Mouse (Mus musculus) R1 (cell line): Measurements from ENCODE around the gene Gna11.

Experiments
- DNase-seq: peaks from one replicate; pipeline ENCODE4 v3.0.0-alpha.2; 2018; ENCODE audit warnings: low read depth, low spot score

Gna11 gene

DNA sequence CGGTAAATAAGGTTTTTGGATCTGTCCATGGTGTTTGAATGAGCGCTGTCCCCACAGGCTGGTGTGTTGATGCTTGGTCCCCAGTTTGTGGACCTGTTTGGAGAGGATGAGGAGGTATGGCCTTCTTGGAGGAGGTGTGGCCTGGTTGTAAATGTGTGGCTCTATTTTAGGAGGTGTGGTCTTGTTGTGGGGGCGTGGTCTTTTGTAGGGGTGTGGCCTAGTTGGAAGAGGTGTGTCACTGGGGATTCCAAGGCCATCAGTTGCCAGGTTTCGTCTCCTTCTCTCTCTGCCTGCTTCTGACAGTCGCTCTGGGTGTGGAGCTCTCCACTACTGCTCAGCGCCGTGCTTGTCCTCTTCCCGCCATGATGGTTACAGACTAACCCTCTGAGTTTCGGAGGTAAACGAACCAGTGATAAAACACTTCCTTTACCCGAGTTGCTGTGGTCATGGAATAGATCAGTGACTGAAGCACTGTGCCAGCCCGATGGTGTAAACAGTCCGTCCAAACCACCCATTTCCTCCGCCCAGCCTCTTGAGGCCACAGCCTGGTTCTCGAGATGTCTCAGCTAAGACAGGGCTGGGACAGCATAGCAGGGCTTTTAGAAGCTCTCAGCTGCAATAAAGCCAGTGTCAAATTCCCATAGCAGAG, 39.9 kb downstream of the Gna11 start:
- DNase-seq: peak; percentile 94

DNA sequence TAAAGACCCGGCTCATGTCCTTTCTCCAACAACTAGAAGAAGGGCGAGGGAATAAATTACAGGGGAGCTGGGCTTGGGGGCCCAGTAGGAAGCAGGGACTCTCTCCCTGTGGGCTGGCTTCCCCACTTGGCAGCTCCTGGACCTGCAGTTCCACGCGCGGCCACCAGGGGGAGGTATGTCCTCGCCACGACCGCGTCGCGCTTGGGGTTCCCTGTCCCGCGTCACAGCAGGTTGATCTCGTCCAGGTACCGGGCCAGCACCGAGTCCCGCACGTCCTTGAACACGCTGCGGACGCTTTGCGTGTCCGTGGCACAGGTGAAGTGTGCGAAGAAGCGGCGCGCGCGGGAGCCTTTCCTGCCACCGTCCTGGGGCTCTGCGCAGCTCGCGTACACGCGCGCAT, 42.3 kb downstream of the Gna11 start:
- DNase-seq: peak; percentile 77

DNA sequence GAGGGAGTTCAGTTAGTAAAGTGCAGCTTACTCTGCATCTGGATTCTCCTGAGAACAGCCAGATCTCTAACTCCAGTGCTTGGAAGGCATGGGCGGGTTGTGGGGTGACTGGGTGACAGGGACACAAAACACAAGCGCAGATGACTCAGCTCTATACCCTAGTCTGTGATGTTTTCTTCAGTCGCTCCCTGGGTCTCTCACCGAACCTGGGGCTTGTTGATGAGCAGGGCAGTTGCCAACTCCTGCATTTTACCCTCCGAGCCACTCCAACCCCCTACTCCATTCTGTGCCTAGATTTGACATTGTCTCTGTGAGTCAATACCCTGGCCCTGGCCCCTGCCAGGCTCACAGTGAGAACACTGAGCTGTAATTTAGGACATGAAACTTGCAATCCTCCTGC, 43.1 kb downstream of the Gna11 start:
- DNase-seq: no peak

DNA sequence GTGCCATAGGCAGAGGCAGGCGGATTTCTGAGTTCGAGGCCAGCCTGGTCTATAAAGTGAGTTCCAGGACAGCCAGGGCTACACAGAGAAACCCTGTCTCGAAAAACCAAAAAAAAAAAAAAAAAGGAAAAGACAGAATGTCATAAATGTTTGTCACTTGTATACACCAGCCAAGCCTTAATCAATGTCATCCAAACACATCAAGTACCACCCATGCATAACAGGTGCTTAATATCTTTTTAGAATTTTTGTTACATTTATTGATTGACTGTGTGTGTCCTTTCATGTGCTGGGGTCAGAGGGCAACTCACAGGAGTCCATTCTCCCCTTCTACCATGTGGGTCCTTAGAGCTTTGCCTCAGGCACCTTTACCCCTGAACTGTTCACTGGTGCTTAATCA, 45.0 kb downstream of the Gna11 start, which contains the start of gene S1pr4:
Gene S1pr4, minus strand, starts transcription at position 101 of the 400 bp plus-strand sequence.
- no peak for DNase-seq

DNA sequence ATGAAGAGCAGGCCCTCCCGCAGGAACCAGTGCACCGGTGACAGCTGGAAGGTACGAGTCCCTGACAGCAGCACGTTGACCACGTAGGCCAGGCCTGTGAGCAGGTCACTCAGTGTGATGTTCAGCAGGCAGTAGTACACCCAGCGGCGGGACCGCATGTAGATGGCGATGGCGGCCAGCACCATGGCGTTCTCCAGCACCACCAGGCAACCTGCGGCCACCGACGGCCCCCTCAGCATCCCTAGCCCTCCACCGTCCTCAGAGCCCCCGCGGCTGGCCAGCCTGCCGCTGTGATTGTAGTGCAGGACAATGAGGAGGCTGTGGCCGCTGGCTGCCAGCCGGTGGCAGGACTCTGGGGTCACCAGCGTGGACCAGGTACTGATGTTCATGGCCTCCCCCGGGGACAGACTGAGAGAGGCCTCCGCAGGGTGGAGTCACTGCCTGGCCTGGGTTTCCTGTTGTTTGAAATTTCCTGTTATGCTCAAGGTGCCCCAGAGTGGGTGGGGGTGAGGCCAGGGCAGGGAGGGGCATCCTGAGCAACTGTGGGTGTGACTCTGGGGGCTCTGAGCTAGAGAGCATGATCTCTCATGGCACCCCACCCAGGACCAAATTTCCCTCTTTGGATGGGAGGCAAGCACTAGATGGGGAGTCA, 45.6 kb downstream of the Gna11 start:
- DNase-seq: no peak

DNA sequence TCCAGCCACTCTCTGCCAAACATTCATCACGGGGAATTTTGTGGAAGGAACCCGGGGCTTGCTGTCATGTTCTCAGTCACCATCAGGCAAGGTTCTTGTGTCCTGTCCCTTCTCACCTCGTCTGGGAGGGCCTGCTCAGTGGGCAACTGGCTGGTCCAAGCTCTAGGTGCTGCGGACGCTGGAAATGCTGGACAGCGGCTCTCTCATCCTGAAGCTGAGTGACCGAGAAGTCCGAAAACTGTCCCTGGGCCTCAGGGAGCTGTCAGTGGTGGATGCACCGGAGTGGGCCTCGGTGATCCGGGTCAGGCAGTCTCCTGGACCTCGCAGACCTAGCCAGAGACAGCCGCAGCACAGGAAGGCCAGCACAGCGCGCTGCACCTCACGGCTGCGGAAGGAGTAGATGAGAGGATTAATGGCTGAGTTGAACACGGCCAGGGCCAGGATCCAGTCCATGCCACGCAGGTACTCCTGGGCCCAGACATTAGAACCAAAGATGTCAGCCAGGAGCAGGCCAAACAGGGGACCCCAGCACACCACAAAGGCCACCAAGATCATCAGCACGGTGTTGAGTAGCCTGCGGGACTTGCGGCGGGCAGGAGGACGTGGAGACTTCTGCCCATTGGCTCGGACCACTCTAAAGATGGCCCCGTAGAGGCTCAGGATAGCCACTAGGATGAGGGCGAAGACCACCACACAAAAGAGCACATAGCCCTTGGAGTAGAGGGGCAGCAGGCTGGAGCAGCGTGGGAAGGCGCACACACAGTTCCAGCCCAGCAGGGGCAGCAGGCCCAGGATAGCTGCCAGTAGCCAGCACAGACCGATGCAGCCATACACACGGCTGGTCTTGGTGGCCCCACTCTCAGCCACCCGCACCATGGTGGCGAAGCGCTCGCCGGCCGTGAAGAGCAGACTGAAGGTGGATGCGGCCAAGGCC, 46.4 kb downstream of the Gna11 start:
- DNase-seq: no peak

DNA sequence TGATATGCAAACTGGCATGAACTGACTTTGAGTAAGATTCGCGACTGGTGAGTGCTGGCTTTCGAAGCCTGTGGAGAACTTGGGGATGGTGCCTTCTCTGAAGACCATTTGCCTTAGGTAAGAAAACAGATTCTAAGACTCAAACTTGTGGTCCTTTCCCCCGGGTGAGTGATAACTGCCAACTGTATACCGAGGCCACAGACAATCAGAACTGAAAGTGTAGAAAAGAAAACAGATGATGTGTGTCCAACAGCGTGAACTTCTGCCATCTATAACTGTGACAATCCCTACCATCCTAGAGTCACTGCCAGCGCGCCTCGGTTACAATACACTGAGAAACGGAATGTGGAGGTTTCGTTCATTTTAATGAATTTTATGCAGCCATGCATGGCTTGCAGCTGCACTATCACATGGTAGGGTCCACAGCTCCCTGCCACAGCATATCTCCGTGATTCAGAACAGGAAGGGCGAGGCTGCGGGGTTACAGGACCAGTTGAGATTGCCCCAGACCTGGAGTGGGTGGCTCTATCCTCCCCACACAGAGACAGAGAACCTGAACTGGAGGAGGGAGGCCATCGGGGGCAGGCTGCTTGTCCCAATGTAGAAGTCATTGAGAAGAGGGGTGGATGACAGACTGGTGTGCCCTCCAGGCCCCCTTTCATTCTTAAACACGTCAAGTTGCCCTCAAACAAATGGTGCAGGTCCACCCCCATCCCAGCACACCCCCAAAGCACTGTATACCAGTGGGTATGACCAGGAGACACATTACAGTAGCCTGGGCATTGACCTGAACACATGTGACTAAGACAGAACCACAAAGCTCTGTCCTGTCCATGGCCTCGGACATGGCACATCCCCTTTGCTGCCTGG, 47.4 kb downstream of the Gna11 start:
- no peak for DNase-seq

DNA sequence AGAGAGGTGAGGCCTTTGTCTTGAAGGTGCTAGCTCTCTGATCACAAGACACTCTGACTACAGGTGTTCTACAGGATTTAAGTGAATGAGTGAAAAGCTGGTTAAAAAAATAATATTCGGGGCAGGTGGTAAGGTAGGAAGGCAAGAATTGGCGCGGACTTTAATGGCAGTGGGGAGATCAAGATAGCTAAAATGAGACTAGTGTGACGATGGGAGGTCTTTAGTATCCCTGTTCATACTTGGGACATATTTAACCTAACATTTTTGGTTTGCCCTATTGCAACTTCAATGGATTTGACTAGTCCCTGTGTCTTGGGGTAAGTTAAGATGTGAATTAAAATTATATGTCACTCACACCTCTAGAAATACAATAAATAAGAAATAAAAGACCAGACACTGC, 48.0 kb downstream of the Gna11 start:
- no peak for DNase-seq

DNA sequence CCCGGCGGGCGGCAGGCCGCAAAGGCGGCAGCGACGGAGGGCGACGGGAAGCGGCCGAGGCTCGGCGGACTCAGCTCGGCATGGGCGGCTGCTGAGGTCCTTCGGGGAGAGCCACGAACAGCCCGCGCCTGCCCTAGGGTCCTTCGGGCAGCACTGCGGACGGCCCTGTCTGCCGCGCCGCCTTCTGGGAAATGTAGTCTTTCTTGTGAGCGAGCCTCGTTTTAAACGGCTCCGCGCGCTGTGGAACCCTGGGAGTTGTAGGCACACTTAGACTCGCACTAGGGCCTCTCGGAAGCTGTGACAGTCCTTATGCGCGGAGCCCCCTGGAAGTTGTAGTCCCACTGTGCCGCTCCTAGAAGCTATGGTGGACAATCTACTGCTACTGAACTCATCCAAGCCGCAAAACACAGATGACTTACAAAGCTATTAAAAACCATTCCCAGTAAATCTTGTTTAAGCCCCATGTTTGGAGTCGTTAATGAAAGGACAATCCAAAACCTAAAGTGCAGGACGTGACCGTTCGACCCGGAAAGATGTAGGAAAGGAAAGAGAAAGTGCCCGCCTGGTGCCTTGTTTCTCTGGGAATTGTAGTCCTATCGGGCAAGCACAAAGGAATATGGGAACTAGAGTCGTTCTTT, 48.6 kb downstream of the Gna11 start, which contains the start of gene Ncln:
Gene Ncln, minus strand, starts transcription at position 129 of the 638 bp plus-strand sequence.
- DNase-seq: peak; percentile 99

DNA sequence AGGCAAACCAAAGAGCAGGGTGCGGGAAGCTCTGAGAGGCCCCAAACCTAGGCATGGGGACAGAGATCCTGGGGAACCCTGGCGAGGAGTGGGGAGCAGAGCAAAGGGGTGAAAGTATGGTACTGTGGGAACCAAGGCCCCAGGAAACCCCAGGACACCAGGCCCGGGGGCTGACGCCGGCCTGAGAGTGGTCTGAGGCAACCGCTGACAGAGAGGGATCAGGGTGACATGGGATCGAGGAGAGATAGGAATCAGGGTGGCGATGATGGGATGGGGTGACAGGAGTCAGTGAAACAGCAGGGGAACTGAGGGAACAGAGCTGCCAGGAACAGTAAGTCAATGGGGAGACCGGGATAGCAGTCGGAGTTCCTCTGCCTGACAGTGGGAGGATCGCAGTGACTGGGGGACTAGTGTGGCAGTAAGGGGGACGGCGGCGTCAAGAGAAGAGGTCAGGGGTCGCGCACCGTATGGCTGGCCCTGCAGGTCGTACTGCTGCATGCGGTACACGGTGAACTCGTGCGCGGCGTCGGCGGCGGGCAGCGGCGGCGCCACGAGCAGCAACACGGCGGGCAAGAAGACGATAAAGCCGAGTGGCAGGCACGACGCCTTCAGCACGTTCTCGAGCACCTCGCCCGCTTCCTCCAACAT, 49.2 kb downstream of the Gna11 start:
- no peak for DNase-seq

DNA sequence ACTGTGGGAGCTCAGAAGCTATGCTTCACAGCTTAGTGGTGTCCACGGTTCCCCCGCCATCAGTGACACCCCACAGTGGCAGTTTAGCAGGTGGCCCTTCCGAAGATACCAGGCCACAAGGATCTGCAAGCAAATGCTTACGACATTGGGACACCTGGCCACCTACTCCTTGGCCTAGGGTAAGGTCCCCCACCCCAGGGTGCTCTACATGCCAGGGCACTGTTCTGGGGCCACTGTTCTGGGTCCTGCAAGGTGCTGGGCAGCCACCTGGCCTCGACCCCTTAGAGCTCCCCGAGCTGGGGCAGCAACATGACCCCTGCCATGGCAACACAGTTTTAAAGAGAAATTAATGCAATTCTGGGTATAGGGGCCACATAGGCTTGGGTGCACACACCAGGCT, 49.8 kb downstream of the Gna11 start:
- no peak for DNase-seq

DNA sequence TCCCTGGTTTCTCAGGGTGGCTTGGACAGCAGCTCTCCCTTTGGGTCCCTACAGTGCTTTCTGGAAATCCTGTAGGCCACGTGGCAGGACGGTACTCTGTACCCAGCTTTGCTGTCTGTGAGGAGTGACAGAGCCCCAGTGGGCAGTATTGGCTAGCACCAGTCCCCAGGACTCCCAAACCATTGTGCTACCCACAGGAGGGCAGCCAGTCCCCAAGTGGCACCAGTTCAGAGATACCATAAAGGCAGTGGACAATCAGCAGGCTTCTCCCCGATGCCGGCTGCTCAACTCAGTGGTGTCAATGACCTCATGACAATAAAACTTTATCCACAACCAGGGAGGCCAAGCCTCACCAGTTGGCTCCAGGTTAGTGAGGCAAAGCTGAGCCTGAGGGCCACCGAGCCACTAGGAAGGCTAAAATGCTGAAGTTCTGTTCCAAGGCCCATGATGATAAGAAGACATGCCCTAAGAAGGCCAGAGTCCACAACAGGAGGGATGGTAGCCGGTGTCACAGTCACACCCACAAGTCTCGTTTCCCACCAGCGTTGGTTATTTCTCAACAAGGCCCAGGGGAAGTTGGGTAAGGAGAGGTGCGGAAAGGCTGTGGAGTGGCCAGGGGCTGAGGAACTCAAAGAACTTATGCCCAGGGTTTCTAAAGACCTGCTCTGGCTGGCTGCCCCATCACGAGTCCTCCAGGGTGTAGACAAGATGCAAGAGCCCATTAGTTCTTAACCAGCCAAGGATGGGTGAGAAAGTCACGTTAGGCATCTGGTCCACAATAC, 50.5 kb downstream of the Gna11 start:
- DNase-seq: no peak

DNA sequence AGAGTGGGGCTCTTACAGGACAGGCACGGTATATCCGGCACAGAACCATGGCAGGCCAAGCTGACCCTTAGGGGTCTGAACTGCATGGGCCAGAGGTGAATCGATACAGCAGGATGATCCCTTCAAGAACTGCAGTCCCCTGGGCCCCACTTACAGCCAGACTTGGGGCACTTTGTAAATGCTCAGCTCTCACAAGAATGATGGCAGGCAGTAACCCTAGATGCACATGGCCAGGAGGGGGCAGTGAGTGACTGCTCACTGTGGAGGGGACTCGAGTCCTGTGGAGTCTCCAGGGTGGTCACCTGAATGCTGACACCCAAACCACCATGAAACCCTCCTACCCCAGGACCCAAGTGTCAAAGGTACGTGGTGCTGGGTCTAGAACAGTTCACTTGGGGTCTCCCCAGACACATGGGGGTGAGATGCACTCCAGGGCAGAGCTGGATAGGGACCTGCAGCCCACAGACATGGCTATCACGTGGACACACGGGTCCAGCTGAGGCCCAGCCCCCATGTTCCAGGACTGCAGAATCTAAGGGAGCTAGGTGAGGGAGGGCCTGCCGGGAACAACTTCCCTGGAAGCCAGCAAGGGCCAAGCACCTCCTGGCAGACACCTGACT, 51.3 kb downstream of the Gna11 start:
- DNase-seq: no peak

DNA sequence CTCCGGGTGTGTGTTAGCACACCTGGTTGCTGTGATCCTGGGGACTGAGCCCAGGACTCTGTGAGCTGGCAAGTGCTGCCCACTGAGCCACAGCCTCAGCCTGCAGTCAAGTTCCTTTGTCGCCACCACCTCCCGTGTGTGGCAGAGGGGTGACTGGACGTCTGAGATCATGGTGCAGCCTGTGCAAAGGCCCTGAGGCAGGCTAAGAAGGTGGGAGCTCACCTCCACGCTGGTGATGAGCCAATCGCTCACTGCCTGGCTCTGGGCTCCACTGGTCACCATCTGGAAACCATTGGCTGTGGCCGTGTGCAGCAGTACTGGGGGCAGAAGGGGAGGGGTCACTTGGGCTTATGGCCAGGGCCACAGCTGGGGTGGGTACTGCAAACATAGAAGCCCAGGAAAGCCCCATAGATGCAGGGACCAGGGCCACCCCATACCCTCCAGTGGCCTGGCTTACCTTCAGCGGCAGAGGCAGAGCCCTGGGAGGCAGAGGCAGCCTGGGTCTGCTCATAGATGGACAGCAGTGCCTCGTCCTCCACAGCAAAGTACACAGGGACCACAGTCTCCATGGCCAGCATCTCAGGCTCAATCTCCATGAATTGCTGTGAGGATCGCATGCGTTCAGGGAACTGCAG, 52.3 kb downstream of the Gna11 start:
- no peak for DNase-seq

DNA sequence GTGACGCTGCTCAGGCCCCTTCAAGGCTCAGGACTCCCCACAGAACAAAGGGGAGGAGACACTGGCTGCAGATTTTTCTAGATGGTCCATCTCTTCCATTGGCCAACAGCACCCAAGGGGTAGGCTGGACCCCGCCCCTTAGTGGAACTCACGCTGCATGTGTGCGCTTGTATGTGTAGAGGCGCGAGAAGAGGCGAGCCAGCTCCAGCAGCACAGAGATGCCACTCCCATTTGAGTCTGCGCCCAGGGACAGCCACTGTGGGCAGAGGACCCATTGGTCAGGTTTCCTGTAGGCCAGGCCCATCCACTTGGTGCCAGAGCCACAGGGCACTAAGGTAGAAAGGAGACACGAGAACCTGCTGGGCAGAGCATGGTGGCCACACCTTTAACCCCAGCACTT, 54.0 kb downstream of the Gna11 start:
- no peak for DNase-seq

DNA sequence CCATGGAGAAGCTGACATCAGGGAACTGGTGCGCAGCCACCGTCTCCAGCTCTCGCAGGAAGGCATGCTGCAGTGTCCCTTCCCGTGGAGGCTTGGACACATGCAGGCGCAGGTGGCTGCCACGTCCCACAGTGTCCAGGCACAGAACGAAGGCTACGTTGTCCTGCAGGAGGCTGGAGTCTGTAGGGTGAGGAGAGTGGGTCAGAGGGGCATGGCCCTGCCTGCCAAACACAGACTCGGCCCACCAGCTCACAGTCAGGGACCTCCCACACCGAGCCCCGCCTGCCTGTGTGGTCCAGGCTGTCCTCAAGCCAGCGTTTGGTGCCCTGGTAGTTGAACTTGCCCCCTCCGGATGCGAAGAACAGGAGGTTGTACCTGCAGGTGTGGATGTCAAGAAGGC, 55.0 kb downstream of the Gna11 start:
- no peak for DNase-seq

DNA sequence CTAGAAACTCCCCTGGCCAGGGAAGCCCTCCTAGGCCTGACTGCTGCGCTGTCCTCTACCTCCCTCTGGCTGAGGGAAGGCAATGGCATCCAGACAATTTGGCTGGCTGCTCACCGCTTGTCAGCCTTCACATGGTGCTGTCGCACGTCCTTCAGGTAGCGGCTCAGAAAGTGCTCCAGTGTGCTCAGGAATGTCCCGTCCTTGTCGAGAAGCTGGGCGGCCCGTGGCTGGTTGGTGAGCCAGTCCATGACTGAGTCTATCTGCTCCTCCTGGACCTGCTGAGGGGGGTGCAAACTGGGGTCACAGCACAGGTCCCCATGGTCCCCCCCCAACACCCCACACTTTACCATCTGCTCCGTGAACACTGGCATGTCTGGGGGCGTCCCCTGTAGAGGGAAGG, 56.9 kb downstream of the Gna11 start:
- DNase-seq: no peak

DNA sequence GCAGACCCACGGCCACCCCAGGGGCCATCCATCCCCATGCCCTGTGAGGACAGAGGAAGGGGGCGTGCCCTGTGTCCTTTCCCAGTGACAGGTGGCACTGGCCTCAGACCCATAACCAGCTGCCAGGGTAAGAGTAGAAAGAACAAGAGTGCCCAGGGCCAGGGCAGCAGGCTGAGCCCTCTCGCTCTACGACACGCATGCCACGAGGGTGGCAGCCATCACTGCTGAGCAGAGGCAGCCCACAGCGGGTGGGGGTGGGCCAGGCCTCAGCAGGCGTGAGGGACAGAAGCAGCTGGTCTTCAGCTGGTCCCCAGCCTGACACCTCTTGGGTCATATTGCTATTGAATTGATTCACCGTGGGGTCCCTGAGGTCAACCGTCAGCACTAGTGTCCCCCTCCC, 58.5 kb downstream of the Gna11 start:
- DNase-seq: no peak
